Mouse (Mus musculus): ENCODE measurements around the gene Kcnk13.
A peak's percentile ranks its signal among the peaks of the same experiment; 100 is the strongest.

Kcnk13 gene

GRCm38 (mm10) chr12:99964301-99965202, at the start of gene Kcnk13:
TSS of gene Kcnk13 (plus strand) at chr12:99964499.
- DNase-seq (ENCODE audit: low spot score) = peak; percentile 81

DNA sequence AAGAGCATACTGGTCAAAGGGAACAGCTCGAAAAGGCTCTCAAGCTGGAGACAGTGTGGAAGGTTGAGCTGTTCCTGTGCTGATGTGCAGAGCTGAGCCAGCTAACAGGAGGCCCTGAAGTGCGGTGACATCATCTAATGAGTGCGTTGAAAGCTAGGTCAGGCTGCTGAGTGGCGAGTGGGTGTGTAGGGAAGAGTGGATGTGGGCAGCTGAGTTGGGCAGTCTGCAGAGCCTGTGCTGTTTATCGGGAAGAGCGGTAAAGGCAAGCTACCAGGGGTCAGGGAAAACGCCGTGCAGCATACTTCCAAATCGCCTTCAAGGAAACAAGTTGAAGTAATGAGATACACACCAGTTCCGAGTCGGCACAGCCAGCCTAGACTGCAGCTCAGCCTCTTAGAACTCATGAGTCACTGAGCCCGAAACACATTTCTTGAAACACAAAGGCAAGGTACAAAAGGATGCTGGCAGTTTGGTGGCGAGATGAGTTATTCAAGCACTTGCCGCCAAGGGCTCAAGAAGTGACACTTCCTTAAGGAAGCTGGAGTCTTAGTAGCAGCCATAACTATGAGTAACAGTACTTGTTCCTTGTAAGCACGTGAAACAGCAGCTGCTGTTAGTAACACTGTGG, 46.4 kb upstream of the Kcnk13 start:
- no peak for DNase-seq (ENCODE audit: low spot score)

DNA sequence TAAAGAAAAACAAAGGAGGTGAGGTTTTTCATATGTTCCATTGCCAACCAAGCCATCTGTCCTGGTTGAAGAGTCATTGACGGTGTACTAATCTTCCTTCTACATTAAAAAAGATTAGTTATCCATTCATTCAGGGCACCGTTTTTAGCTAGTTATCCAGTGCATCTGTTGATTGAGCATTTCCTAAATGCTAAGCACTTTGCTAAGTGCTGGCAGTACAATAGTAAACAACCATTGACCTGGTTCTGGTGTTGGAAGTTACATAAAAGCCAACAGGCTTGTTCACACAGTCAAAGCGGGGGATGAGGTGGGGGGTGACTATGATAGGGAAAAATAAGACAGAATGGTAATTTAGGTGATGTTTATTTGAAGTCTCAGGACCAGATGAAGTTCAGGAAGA, 44.7 kb upstream of the Kcnk13 start:
- DNase-seq (ENCODE audit: low spot score) = no peak

GRCm38 (mm10) chr12:99921045-99921444, 43.3 kb upstream of the Kcnk13 start:
- DNase-seq (ENCODE audit: low spot score) = peak; percentile 62

DNA sequence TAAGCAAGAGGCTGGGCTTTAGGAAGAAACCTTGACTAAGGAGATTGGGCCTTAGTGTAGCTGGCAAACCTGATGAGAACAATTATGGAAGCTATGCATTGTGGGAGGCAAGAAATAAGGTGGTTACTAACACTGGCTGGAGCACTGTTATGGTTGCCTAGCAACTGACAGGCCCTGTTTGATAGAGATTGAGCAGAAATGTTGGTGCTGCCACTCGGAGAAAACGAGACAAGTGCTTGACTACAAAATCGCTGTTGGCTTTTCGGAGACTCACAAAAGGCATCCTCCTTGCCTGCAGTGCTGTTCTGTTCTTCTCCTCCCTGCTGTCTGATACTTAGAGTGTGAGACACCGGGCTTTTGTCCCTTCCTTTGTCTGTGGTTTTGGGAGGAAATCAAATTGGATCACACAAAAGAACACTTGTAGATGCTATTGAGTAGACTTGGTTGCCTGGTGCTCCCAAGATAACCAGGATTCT, 41.1 kb upstream of the Kcnk13 start:
- DNase-seq (ENCODE audit: low spot score) = no peak

DNA sequence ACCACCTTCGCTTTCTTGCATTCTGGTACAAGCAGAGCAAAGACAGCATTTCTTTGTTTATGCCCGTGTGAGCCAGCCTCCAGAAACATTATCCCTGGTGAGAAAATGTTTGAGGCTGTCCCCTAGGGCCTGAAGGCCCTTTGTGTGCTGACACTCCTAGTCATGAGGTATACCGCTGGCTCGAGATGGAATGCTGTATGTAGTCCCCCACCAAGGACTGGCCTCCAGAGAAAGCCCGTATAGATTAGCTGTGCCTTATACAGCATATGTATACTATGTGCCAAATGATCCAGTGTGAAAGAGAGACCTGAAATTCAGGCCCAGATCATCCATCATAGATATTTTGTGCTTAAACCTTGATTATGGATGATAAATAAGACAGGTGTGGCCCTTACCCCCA, 40.6 kb upstream of the Kcnk13 start:
- DNase-seq (ENCODE audit: low spot score) = no peak

GRCm38 (mm10) chr12:99928311-99928710, 36.0 kb upstream of the Kcnk13 start:
- no peak for DNase-seq (ENCODE audit: low spot score)

DNA sequence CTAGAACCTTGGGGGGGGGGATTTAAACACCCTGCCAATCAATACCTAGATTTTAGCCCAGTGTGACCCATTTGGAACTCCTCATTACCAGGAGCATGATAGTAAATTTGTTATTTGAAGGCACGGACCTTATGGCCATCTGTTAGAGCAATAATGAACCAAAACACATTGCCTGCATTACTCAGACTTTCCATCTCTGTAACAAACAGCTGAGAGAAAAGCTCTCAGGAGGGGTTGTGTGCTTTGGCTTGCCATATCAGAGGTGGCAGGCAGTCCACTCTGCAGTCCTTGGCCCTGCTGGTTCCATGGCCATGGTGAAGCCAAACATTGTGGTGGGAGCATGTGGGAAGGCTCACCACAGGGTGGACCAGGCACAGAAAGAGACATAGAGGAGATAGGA, 35.1 kb upstream of the Kcnk13 start:
- no peak for DNase-seq (ENCODE audit: low spot score)

DNA sequence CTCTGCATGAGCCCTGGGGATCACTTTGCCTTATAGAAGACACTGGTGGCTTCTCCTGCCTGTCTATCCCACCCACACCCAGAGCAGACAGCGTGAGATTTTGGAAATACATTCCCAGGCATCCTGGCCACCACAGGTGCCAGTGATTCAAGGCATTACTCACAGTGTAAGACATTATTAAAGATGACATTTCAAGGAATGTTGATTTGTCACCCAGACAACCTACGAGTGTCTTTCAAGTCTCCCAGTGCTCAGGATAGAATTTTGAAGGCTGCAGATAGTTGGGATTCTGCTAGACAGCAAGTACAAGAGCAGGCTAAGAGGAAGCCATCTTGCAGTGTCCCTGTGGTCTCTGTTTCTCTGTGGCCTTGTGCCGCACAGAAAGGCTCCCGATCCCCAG, 32.1 kb upstream of the Kcnk13 start:
- no peak for DNase-seq (ENCODE audit: low spot score)

DNA sequence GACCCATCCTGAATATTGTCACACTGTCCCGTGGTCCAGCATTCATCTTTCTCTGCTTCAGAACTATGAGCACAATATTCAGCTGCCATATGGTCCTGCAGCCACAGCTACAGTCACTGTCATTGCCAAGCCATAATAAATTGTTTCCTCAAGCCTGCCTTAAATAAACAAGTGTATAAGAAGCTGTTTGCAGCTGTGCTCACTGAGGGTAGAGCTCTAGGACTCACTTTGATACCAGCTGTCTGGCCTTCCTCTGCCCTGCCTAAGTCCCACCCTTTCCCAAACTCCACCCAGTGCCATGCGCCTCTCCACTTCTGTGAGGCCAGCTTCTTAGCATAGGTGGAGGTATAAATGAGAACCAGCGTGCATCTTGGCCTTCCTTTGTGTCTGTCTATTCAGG, 30.7 kb upstream of the Kcnk13 start:
- no peak for DNase-seq (ENCODE audit: low spot score)

GRCm38 (mm10) chr12:99935403-99935802, 28.9 kb upstream of the Kcnk13 start:
- DNase-seq (ENCODE audit: low spot score) = no peak

DNA sequence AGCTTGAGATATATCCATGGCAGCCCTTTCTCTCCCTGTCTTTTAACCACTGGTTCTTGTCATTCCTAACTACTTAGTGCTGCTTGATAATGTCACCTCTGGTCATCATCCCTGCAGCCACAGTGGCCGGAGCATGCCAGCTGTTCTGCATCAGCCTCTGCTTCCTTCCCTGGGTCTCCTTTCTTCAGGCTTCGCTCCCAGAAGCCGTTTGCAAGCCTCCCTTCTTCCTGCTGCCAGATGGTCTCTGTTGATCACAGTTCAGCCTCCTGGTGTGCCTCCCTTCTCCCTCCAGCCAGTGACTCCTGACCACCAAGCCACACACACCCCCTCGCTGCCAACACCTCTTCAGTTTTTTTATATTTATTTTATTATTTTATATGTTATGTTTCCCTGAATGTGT, 25.8 kb upstream of the Kcnk13 start:
- no peak for DNase-seq (ENCODE audit: low spot score)

- no peak for DNase-seq (ENCODE audit: low spot score)
Observed at GRCm38 (mm10) chr12:99939179-99939578, 25.1 kb upstream of the Kcnk13 start.

DNA sequence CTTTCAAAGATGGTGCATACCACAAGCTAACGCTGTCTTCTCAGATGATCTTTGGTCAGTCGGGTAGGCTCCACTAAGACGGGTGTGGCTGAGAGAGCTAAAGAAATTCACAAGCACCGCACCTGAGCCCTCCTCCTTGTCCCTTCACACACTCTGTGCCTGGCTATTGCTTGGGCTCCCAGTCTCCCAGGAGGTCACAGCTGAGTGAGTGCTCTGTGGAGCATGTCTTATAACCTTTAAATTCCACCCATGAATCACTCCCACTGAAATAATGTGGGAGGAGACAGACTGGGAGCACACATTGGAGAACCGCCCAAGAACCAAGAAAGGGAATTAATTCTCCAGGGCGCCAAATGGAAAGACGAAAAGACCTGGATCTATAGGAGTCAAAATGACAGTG, 23.6 kb upstream of the Kcnk13 start:
- no peak for DNase-seq (ENCODE audit: low spot score)

DNA sequence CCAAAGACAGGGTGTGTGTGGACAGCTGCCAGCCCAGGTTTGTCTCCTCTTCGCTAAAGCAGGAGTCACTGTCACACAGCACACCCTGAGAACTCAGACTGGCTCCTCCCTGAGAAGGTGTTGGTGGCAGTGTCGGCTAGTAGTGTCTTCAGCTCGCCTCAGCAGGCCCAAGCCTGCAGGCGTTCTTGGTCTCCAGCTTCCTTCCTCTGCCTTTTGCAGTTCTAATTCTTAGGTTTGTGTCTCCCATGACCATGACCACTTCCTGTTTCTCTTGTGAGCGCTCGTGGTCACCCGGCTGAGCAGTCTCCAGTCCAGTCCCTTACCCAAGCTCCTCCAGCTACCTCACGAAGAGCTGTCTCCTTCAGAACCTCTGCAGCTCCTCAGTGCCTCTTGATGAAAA, 21.9 kb upstream of the Kcnk13 start:
- DNase-seq (ENCODE audit: low spot score) = no peak

GRCm38 (mm10) chr12:99952928-99953327, 11.4 kb upstream of the Kcnk13 start:
- peak; percentile 90 for DNase-seq (ENCODE audit: low spot score)

- no peak for DNase-seq (ENCODE audit: low spot score)
Observed at GRCm38 (mm10) chr12:99956411-99956810, 7.9 kb upstream of the Kcnk13 start.

DNA sequence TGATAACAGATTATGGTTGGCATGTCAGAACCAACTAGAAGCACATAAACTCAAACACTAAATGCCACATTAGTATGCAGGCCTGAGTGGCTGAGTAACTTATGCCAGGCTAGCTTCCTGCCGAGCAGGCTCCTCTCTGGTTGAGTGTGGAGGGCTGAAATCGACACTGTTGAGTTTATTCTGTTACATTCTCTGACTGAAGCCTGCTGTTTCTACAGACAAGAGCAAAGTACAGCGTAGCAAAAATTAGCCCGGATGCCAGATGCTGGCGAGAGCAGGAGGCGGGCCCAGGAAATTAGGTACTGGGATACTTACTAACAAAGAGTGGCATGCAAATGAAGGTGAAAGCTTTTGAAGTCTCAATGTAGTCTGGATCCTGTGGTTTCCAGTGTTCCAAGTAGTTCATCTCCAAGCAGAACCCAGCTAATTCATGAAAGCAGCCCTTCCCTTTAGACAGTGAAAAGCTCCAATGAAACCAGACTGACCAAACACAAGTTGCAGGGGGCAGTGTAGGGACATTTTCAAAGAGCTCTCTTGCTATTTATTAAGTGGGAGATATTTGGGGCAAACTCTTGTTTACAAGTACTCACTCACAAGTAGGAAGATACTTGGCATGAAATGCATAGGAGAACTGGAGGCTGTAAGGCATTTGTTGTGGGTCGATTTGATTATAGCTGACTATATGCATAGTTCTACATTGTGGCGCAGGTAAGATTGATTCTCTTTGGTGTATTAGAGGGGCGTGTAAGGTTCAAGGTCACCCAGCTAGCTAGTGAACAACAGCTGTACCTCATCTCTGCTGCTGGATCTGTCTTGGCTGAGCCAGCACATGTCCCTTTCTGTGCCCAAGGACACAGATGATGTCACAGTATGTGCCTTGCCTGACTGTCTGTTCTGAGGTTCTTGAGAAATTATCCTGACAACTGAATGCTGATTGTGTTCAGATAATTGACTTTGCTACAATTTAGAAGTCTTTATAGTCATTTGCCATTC, 5.9 kb upstream of the Kcnk13 start:
- no peak for DNase-seq (ENCODE audit: low spot score)

GRCm38 (mm10) chr12:99959291-99959690, 5.0 kb upstream of the Kcnk13 start:
- peak; percentile 45 for DNase-seq (ENCODE audit: low spot score)

DNA sequence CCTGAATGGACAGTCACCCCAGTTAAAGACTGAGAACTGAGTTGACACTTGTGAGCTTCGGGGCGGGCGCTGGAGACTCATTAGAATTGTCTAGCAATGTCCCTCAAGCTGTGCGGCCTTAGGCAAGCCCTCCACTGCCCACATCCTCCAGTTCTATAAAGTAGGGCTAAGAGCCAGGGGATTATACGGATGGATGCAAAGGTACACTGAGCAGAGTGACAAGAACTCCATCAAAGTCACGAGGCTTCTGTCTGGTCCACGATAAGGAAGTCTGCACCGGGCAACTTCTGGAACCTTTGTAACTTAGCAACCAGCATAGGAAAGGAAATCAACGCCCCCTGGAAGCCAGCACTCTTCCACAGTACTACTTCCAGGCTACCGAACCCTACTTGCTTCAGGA, 4.4 kb upstream of the Kcnk13 start:
- peak; percentile 38 for DNase-seq (ENCODE audit: low spot score)

GRCm38 (mm10) chr12:99960675-99961074, 3.6 kb upstream of the Kcnk13 start:
- DNase-seq (ENCODE audit: low spot score) = no peak

All from testis, postnatal 10 days (tissue).